In the genomic region with DNA sequence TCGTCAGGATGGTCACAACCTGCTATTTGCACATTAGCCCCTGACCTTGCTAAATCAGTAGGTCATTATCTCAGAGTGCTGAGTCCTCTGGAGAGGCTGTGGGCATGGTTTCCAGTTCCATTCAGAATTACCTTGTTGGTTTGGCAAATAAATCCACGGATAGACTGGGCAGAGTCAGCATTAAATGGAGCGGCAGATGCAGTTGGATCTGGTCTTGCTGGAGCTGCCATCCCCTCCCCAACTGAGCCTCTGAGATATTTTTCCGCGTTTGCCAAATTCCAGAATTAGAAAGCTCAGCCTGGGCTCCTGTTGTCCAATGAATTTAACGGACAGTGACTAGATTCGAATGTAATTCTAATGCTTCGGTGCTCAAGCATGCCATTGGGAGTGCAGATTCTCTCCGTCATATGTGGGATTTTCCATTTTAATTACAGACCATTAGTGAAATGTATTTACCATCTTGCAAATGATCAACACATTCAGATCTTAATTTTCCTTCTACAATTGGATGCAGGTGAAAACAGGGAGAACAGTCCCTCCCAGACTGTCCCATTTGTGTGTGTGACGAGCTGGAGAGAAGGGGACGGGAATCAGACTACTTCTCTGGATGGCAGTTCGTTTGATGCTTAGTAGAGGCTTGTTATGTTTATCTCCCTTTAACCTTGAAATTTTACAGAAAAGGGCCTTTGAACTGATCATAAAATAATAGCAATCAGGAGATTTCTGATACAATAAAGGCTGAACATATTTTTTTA, we compare ENCODE assay signal across 15 mouse cellular contexts. TPM values are rescaled to one million over a fixed set of nuclear protein-coding genes. Genes with fewer than 3 reads are reported as not detected.
DNase-seq lines count a peak whose midpoint lies in the region; TF ChIP-seq lines count a peak whose summit lies in the region.
"Had no signal": no experiment of that assay in that cellular context is flagged by ENCODE, and none has a peak within 500 bp of the region (broad histone marks: within the 10 kb centered on the region; RNA-seq: fewer than 3 reads in every experiment).

No protein-coding gene starts in this region.

- peak; percentile 27 to 70 for DNase-seq in layer of hippocampus, postnatal 14 days (ENCODE audit: low spot score in 2 of 2)
- no peak for DNase-seq in layer of hippocampus, adult 11-12 months (ENCODE audit: low spot score)
- DNase-seq in brain, embryonic 14.5 days (ENCODE audit: low read depth): peak; percentile 54
- DNase-seq in cerebellum, adult 11-12 months: peak; percentile 90
- DNase-seq in cerebellum, postnatal 36 days: peak; percentile 74 to 81
- no peak for DNase-seq in kidney, adult 18-20 months
- no peak for DNase-seq in right cerebral cortex, postnatal 4 days
- DNase-seq: adrenal gland, postnatal 36 days; gastrocnemius, adult 2 months; heart, adult 18-20 months; lung, embryonic 14.5 days; right cerebral cortex, adult 18-20 months; thymus, postnatal 14 days had no signal

- no peak for TF ChIP-seq POLR2A in brain, embryonic 14.5 days (IDR thresholded peaks at IDR 0.05; ENCODE audit: borderline replicate concordance, extremely low read depth, insufficient read depth, insufficient read length, poor library complexity, severe bottlenecking)

- TF ChIP-seq CTCF in brain, embryonic 14.5 days (IDR thresholded peaks at IDR 0.05; ENCODE audit: borderline replicate concordance, extremely low read depth, insufficient read depth, insufficient read length): no peak

RNA-seq across cellular contexts. Expression of a gene that starts 20.8 kb away (rescaled TPM):
- total RNA-seq in layer of hippocampus, postnatal 14 days (2021): not detected
- polyA plus RNA-seq in brain, embryonic 14.5 days (2012; rRNA removed): not detected in 2 replicates
- total RNA-seq: adrenal gland, postnatal 36 days; CH12.LX; gastrocnemius, adult 2 months had no signal
- polyA plus RNA-seq: macrophage had no signal

Comparison
In these comparisons a context has a peak if more than half of its experiments do, and no peak if none do; other contexts are left out.
1. DNase-seq: peak in layer of hippocampus, postnatal 14 days (2 of 2), brain, embryonic 14.5 days (single experiment), cerebellum, adult 11-12 months (single experiment) and cerebellum, postnatal 36 days (2 of 2); none in layer of hippocampus, adult 11-12 months (single experiment), kidney, adult 18-20 months (single experiment) and right cerebral cortex, postnatal 4 days (single experiment).